Mouse (Mus musculus) heart, embryonic 12.5 days (tissue): ENCODE data around the gene Bcl11a. TPM values are rescaled to one million over a fixed set of nuclear protein-coding genes. Genes with fewer than 3 reads are reported as not detected.

Experiments
- ATAC-seq: fragments of 200-750 bp; cut with Nextera tagmentation; 2 replicates; pipeline ENCODE4 v1.8.0; 2017; ENCODE audit warnings: moderate TSS enrichment, moderate library complexity; ENCODE audit not compliant: insufficient number of reproducible peaks, low FRiP score
- H3K27ac ChIP-seq: fragments of 300-500 bp; sonication (generic); 2 replicates; pipeline ENCODE4 v1.5.1; 2016; ENCODE audit warnings: mild to moderate bottlenecking, moderate library complexity; ENCODE audit not compliant: poor library complexity, severe bottlenecking
- H3K27me3 ChIP-seq: fragments of 300-500 bp; sonication (generic); replicated peaks from 2 replicates; pipeline ENCODE4 v1.6.1; 2016; ENCODE audit warnings: mild to moderate bottlenecking, moderate library complexity
- H3K36me3 ChIP-seq: fragments of 300-500 bp; sonication (generic); 2 replicates; pipeline ENCODE4 v1.6.1; 2016; ENCODE audit warnings: mild to moderate bottlenecking, moderate library complexity
- H3K4me1 ChIP-seq: fragments of 300-500 bp; sonication (generic); replicated peaks from 2 replicates; pipeline ENCODE4 v1.6.1; 2016; ENCODE audit warnings: mild to moderate bottlenecking
- H3K4me2 ChIP-seq: fragments of 300-500 bp; sonication (generic); 2 replicates; pipeline ENCODE4 v1.6.1; 2016; ENCODE audit warnings: mild to moderate bottlenecking, moderate library complexity
- H3K4me3 ChIP-seq: fragments of 300-500 bp; sonication (generic); 2 replicates; pipeline ENCODE4 v1.5.1; 2016; ENCODE audit warnings: mild to moderate bottlenecking
- H3K9ac ChIP-seq: fragments of 300-500 bp; sonication (generic); 2 replicates; pipeline ENCODE4 v1.6.1; 2016; ENCODE audit warnings: mild to moderate bottlenecking, moderate library complexity
- H3K9me3 ChIP-seq: fragments of 300-500 bp; sonication (generic); replicated peaks from 2 replicates; pipeline ENCODE4 v1.6.1; 2016; ENCODE audit warnings: mild to moderate bottlenecking, moderate library complexity
- WGBS: fragments of 180-500 bp; shearing (Covaris S2); methylation state at CpG from one replicate; pipeline ENCODE4 v1.1.7; 2016; 5-methylcytosine and 5-hydroxymethylcytosine counted together
- polyA plus RNA-seq: library from polyadenylated mRNA; unstranded; fragments of >200 nt; fragmentation: Nextera tagmentation; extraction: Ambion mirVana; gene quantifications from 2 replicates; pipeline ENCODE4 v1.2.1, GENCODE M21; 2016

The Bcl11a gene
- polyA plus RNA-seq, 1 experiment from 2014 or later = 19.3 TPM

- no peak overlapping the region for H3K27ac ChIP-seq
- H3K27me3 ChIP-seq = no peaks in the 10 kb centered on the region
- no peak for ATAC-seq
- no peak overlapping the region for H3K9ac ChIP-seq
- no peak overlapping the region for H3K4me3 ChIP-seq
- no peak overlapping the region for H3K4me2 ChIP-seq
- WGBS = 80% methylated on average over 16 of the region's 16 CpGs
- peaks cover 34% of the 10 kb centered on the region for H3K4me1 ChIP-seq
- no peaks in the 10 kb centered on the region for H3K9me3 ChIP-seq
- H3K36me3 ChIP-seq = 0 out of 2 replicates have a peak, but pooled peaks cover 3% of the 10 kb centered on the region
These were observed 66.5 kb downstream of the Bcl11a start for GRCm38 (mm10) chr11:24144159-24144946.

DNA sequence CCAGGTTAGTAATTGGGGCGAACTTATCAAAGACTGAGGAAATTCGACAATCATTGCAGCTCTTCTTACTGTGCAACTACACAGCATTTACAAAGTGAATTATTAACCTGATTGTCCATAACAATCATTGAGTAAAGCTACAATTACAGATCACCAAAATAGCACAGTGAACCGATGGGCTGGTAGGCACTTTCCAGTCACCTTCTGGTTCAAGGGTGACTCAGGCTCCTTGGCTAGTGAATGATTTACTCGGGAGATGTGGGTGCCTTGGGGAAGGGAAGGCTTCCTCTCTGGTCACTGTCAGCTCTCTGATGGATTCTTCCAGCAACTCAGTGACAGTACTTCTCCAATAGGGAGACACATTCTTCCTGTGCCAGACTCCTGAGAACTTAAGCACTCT is 68.2 kb downstream of the Bcl11a start:
- ATAC-seq = no peak
- no peaks in the 10 kb centered on the region for H3K9me3 ChIP-seq
- H3K9ac ChIP-seq = no peak overlapping the region
- 84% methylated on average over 4 of the region's 4 CpGs for WGBS
- no peak overlapping the region for H3K4me3 ChIP-seq
- H3K27ac ChIP-seq = no peak overlapping the region
- no peak overlapping the region for H3K4me2 ChIP-seq
- H3K36me3 ChIP-seq = 0 out of 2 replicates have a peak, but pooled peaks cover 3% of the 10 kb centered on the region
- H3K4me1 ChIP-seq = peaks cover 34% of the 10 kb centered on the region
- no peaks in the 10 kb centered on the region for H3K27me3 ChIP-seq

DNA sequence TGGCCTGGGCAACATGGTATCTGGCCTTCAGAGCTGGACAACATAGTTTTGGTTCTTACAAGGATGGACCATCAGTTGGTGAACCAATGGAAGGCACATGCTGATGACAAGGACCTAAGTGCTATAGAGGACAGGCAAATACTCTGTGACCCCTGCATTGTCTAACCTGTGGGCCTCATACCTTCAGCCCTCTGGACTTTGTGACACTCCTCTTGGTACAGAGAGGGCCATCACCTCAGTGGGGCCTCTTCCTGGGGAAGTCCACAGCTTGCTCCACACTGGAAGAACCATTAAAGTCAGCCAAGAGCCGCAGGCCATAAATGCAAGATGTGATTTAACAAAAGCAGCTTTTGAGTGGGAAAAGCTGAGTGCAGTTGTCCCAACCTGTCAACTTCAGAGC is 68.6 kb downstream of the Bcl11a start:
- Histone ChIP-seq H3K27ac (no peak overlapping the region), H3K36me3 (0 out of 2 replicates have a peak, but pooled peaks cover 3% of the 10 kb centered on the region), H3K4me1 (peaks cover 32% of the 10 kb centered on the region), H3K9me3 (no peaks in the 10 kb centered on the region), H3K9ac (no peak overlapping the region), H3K4me3 (no peak overlapping the region), H3K27me3 (no peaks in the 10 kb centered on the region), H3K4me2 (no peak overlapping the region)
- ATAC-seq = no peak
- 91% methylated on average over 1 of the region's 1 CpGs for WGBS

DNA sequence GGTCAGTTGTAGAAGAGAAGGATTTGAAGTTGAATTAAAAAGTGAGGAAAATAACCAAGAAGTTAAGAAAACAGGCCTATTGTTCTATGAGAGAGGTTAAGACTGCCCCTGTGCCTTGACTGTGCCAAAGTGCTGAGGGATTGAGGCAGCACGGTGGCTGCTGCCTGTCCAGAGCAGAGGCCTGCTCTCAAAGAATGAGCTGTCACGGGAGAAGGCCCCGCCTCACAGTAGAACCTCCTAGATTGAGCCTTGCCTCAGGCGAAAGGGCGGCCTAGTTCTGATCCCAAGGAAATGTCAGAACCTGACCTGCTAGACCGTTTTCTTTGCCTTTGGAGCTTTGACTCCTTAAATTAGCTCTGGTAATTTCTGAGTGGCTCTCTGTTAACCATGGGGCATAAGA is 69.8 kb downstream of the Bcl11a start:
- H3K4me2 ChIP-seq = no peak overlapping the region
- no peak overlapping the region for H3K27ac ChIP-seq
- ATAC-seq = no peak
- no peaks in the 10 kb centered on the region for H3K9me3 ChIP-seq
- WGBS = 73% methylated on average over 6 of the region's 6 CpGs
- 0 out of 2 replicates have a peak, but pooled peaks cover 3% of the 10 kb centered on the region for H3K36me3 ChIP-seq
- no peak overlapping the region for H3K4me3 ChIP-seq
- H3K4me1 ChIP-seq = peaks cover 23% of the 10 kb centered on the region
- no peak overlapping the region for H3K9ac ChIP-seq
- H3K27me3 ChIP-seq = no peaks in the 10 kb centered on the region

GRCm38 (mm10) chr11:24148545-24148944 is 70.7 kb downstream of the Bcl11a start:
- Histone ChIP-seq H3K27ac (no peak overlapping the region), H3K36me3 (0 out of 2 replicates have a peak, but pooled peaks cover 3% of the 10 kb centered on the region), H3K27me3 (no peaks in the 10 kb centered on the region), H3K9me3 (no peaks in the 10 kb centered on the region), H3K4me1 (peaks cover 27% of the 10 kb centered on the region), H3K4me3 (no peak overlapping the region), H3K4me2 (no peak overlapping the region), H3K9ac (no peak overlapping the region)
- WGBS = 80% methylated on average over 3 of the region's 3 CpGs
- no peak for ATAC-seq

- Histone ChIP-seq H3K9me3 (no peaks in the 10 kb centered on the region), H3K27me3 (no peaks in the 10 kb centered on the region), H3K27ac (no peak overlapping the region), H3K36me3 (0 out of 2 replicates have a peak, but pooled peaks cover under 1% of the 10 kb centered on the region), H3K4me3 (no peak overlapping the region), H3K4me2 (no peak overlapping the region), H3K9ac (no peak overlapping the region), H3K4me1 (peaks cover 26% of the 10 kb centered on the region)
- no peak for ATAC-seq
- 70% methylated on average over 9 of the region's 9 CpGs for WGBS
These were observed 71.8 kb downstream of the Bcl11a start for GRCm38 (mm10) chr11:24149462-24150220.

DNA sequence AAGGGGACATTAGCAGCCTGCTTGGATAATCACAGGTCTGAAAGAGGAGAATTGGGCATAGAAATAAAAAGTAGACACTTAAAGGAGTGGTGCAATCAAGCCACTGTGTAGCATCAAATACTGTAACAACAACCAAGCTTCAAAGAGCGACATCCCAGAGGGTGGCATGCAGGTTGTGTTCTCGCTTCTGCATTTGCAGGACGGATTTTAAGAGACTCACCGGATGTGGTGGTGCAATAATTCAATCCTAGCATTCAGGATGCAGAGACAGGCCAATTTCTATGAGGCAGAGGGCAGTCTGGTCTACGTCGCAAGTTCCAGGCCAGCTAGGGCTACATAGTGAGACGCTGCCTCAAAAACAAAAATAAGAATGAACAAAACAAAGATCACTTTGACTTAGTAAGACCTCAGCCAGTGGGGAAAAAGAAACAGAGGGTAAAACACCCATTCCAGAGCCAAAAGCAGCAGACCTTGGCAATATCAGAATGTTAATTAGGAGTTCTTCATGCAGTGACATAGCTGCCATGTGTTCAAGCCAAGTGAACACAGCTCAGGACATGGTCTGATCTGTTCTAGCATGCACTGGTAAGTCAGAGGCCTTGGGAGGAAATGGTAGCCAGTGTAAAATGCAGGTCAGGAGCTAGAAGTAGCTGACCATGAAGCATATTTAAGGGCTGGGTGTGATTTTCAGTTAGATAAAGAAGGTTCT is 74.4 kb downstream of the Bcl11a start:
- no peaks in the 10 kb centered on the region for H3K36me3 ChIP-seq
- no peaks in the 10 kb centered on the region for H3K27me3 ChIP-seq
- no peaks in the 10 kb centered on the region for H3K9me3 ChIP-seq
- peaks cover 23% of the 10 kb centered on the region for H3K4me1 ChIP-seq
- ATAC-seq = no peak
- no peak overlapping the region for H3K27ac ChIP-seq
- no peak overlapping the region for H3K4me3 ChIP-seq
- 87% methylated on average over 7 of the region's 7 CpGs for WGBS
- H3K4me2 ChIP-seq = no peak overlapping the region
- no peak overlapping the region for H3K9ac ChIP-seq

- Histone ChIP-seq H3K4me1 (peaks cover 21% of the 10 kb centered on the region), H3K27ac (no peak overlapping the region), H3K36me3 (no peaks in the 10 kb centered on the region), H3K9ac (no peak overlapping the region), H3K27me3 (no peaks in the 10 kb centered on the region), H3K9me3 (no peaks in the 10 kb centered on the region), H3K4me2 (no peak overlapping the region), H3K4me3 (no peak overlapping the region)
- WGBS = 47% methylated on average over 10 of the region's 10 CpGs
- ATAC-seq = no peak
These were observed 75.2 kb downstream of the Bcl11a start for GRCm38 (mm10) chr11:24153049-24153448.

DNA sequence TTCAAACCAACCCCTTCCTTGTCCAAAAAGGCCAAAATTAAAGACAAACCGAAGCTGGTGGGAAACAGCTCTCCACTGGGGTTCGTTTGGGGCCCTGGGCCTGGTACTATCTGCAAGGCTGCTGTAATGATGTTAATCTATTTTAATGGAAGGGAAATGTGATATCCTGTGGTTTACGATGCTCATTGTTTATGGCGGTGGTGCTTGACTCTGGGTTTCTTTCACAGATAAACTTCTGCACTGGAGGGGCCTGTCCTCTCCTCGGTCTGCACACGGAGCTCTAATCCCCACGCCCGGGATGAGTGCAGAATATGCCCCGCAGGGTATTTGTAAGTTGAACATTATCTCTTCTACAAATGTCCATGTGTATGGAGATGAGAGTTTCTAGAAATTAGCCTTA is 80.2 kb downstream of the Bcl11a start:
- H3K4me1 ChIP-seq = peaks cover 31% of the 10 kb centered on the region

GRCm38 (mm10) chr11:24159656-24160055 is 81.8 kb downstream of the Bcl11a start:
- H3K9ac ChIP-seq = no peak overlapping the region
- H3K27me3 ChIP-seq = no peaks in the 10 kb centered on the region
- H3K4me3 ChIP-seq = no peak overlapping the region
- peaks cover 22% of the 10 kb centered on the region for H3K4me1 ChIP-seq
- ATAC-seq = no peak
- WGBS = 79% methylated on average over 2 of the region's 2 CpGs
- H3K4me2 ChIP-seq = no peak overlapping the region
- peaks cover 19% of the 10 kb centered on the region for H3K36me3 ChIP-seq
- no peaks in the 10 kb centered on the region for H3K9me3 ChIP-seq
- H3K27ac ChIP-seq = no peak overlapping the region

More for the DNA sequence above, 80.2 kb downstream of the Bcl11a start:
- Histone ChIP-seq H3K4me3 (no peak overlapping the region), H3K36me3 (peaks cover 2% of the 10 kb centered on the region), H3K27me3 (no peaks in the 10 kb centered on the region), H3K4me2 (no peak overlapping the region), H3K27ac (no peak overlapping the region), H3K9me3 (no peaks in the 10 kb centered on the region), H3K9ac (no peak overlapping the region)
- WGBS = 69% methylated on average over 9 of the region's 9 CpGs
- no peak for ATAC-seq

DNA sequence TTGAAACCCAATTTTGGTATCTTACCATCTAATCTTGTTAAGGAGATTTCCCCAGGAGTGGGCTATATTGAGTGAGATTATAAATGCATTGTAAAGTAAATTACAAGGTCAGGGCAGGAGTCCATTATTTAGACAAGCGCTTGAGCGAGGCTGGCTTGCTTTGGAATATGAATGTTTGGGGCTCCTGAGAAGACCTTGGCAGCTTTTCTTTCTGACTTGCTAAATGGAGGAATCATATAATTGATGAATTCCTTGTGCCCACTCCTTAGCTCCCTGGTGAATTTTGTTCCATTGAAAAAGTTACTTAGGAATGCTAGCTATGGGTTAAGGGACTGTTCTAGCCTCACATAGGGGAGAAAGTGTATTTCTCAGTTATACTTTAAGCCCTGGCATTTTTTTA is 83.6 kb downstream of the Bcl11a start:
- H3K36me3 ChIP-seq = peaks cover 21% of the 10 kb centered on the region
- H3K9ac ChIP-seq = no peak overlapping the region
- no peak overlapping the region for H3K4me2 ChIP-seq
- H3K27ac ChIP-seq = no peak overlapping the region
- no peak overlapping the region for H3K4me3 ChIP-seq
- H3K4me1 ChIP-seq = peaks cover 22% of the 10 kb centered on the region
- 95% methylated on average over 2 of the region's 2 CpGs for WGBS
- H3K27me3 ChIP-seq = no peaks in the 10 kb centered on the region
- no peaks in the 10 kb centered on the region for H3K9me3 ChIP-seq
- ATAC-seq = no peak
